Mouse (Mus musculus) kidney, adult 2 months (tissue): ENCODE measurements around the gene Wtap. TPM values are rescaled to one million over a fixed set of nuclear protein-coding genes. Genes with fewer than 3 reads are reported as not detected.
"Not testable (repeated sequence)": the region's sequence is repeated elsewhere in the genome, so short reads cannot be mapped to it uniquely, and the experiment has no call there.

Experiments used
- DNase-seq: peaks from one replicate; pipeline ENCODE4 v3.0.0; 2021
- H3K27ac ChIP-seq: fragments of 200-500 bp; 2 replicates; pipeline ENCODE4 v1.5.1; 2012; ENCODE audit warnings: low read depth, low read length, control low read depth, inconsistent platforms; ENCODE audit not compliant: insufficient read depth
- H3K27me3 ChIP-seq: fragments of 200-500 bp; replicated peaks from 2 replicates; pipeline ENCODE4 v1.6.1; 2012; ENCODE audit warnings: mild to moderate bottlenecking, moderate library complexity, low read length, inconsistent platforms; ENCODE audit not compliant: control insufficient read depth, insufficient read depth
- H3K36me3 ChIP-seq: fragments of 200-500 bp; 2 replicates; pipeline ENCODE4 v1.6.1; 2012; ENCODE audit warnings: mild to moderate bottlenecking, moderate library complexity, low read length, inconsistent platforms; ENCODE audit not compliant: control insufficient read depth, insufficient read depth
- H3K4me1 ChIP-seq: fragments of 200-500 bp; 2 replicates; pipeline ENCODE4 v1.6.1; 2011; ENCODE audit warnings: low read length; ENCODE audit not compliant: control insufficient read depth, insufficient read depth
- H3K4me3 ChIP-seq: fragments of 200-500 bp; 2 replicates; pipeline ENCODE4 v1.5.1; 2011; ENCODE audit warnings: mild to moderate bottlenecking, low read depth, low read length, control low read depth; ENCODE audit not compliant: insufficient read depth
- CTCF ChIP-seq: fragments of 200-500 bp; conservative IDR thresholded peaks from 2 replicates; pipeline ENCODE4 v1.5.1; 2011; ENCODE audit warnings: low read depth, mild to moderate bottlenecking, control low read depth, low read length, moderate library complexity, mixed read lengths; ENCODE audit not compliant: insufficient read depth, insufficient read length
- POLR2A ChIP-seq: fragments of 200-500 bp; IDR thresholded peaks from one replicate; pipeline ENCODE4 v1.6.1; 2011; ENCODE audit warnings: low read depth, low read length, control low read depth
- whole genome bisulfite sequencing: fragments of 180-500 bp; shearing (Covaris S2); methylation state at CpG from one replicate; pipeline ENCODE4 v1.1.7; 2018; 5-methylcytosine and 5-hydroxymethylcytosine counted together
- polyA plus RNA-seq: library from polyadenylated mRNA; depleted of rRNA; stranded (reverse); fragments of >200 nt; gene quantifications from 2 replicates; pipeline ENCODE4 v1.2.3, GENCODE M21; 2012

Wtap gene
- polyA plus RNA-seq, 1 experiment, result 23.9 TPM

- no peak for TF ChIP-seq POLR2A
- no peak for TF ChIP-seq CTCF
- Histone ChIP-seq H3K36me3 (peaks cover 15% of the 10 kb centered on the region), H3K4me1 (peaks cover 7% of the 10 kb centered on the region; the same call in 1 of the 2 replicates), H3K4me3 (no peak overlapping the region), H3K27me3 (no peaks in the 10 kb centered on the region; the same call in 1 of the 2 replicates), H3K27ac (no peak overlapping the region)
- 56% methylated on average over 2 of the region's 2 CpGs for WGBS
- DNase-seq, result no peak
Measured at GRCm38 (mm10) chr17:12983988-12984387, 10.0 kb downstream of the Wtap start.

DNA sequence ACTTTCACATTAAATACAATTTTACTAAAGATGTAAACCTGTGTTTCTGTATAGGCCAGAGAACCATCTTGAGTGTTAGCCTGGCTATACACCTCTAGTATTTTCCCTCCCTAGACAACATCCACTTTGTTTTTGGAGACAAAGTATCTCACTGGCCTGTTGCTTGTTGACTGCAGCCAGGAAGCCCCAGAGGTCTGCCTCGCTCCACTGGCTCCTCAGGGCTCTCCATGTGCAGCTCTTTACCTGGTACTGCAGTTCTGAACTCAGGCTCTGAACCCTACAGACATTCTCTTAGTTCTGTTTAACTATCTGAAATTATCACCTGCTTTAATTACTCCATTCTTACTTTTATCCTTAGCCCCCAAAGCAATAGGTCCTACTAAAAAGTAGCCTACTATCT, 15.4 kb downstream of the Wtap start:
- no peak overlapping the region; the same call in 1 of the 2 replicates for H3K27ac ChIP-seq
- H3K36me3 ChIP-seq, result peaks cover 17% of the 10 kb centered on the region
- WGBS, result 74% methylated on average over 1 of the region's 1 CpGs
- no peaks in the 10 kb centered on the region; the same call in 1 of the 2 replicates for H3K27me3 ChIP-seq
- TF ChIP-seq CTCF (no peak), POLR2A (no peak)
- no peak overlapping the region for H3K4me3 ChIP-seq
- H3K4me1 ChIP-seq, result peaks cover 9% of the 10 kb centered on the region; the same call in 1 of the 2 replicates
- DNase-seq, result peak; percentile 61

DNA sequence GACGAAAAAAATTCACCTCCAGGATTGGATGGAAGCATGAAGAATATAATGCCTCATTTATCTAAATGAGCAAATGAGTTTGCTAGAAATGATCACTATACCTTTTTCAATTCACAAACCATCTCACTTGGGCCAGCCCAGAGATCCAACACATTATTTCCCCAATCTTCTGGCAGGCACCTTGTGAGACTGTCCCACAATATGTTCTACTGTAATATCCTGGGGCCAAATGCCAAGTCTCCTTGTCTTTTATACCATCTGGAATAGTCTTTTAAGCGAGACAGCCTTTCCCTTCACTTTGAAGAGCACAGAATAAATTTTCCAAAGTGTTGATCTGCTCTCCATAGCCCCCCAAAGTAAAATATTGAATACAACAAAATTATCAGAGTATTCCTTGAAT, 20.1 kb downstream of the Wtap start:
- DNase-seq, result no peak
- H3K4me3 ChIP-seq, result no peak overlapping the region
- no peaks in the 10 kb centered on the region for H3K27me3 ChIP-seq
- H3K4me1 ChIP-seq, result peaks cover 4% of the 10 kb centered on the region; the same call in 1 of the 2 replicates
- no peak for TF ChIP-seq POLR2A
- TF ChIP-seq CTCF, result no peak
- H3K36me3 ChIP-seq, result peaks cover 12% of the 10 kb centered on the region
- H3K27ac ChIP-seq, result no peak overlapping the region
- WGBS, result 77% methylated on average over 2 of the region's 2 CpGs

- no peaks in the 10 kb centered on the region for H3K27me3 ChIP-seq
- DNase-seq, result no peak
- WGBS, result 82% methylated on average over 2 of the region's 2 CpGs
- H3K27ac ChIP-seq, result no peak overlapping the region
- H3K4me1 ChIP-seq, result no peaks in the 10 kb centered on the region; the same call in 1 of the 2 replicates
- TF ChIP-seq POLR2A, result no peak
- TF ChIP-seq CTCF, result no peak
- H3K36me3 ChIP-seq, result peaks cover 9% of the 10 kb centered on the region
- no peak overlapping the region for H3K4me3 ChIP-seq
Measured at GRCm38 (mm10) chr17:12967173-12967572, 26.8 kb downstream of the Wtap start.

DNA sequence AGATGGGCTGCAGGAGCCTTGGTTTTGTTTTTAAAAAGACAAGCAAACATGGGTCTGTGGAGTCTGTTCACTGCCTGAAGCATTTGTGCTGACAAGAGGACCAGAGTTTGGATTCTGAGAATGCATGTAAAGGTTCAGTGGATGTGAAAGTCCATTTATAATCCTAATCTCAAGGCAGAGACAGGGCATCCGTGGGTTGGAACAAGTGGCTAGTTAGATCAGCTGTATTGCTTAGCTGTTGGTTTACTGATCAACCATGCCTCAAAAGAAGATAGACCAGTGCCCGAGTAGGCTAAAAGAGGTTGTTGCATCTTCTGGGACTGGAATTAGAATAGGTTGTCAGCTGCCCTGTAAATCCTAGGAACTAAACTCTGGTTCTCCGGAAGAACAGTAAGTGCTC, 30.5 kb downstream of the Wtap start:
- no peak for TF ChIP-seq POLR2A
- TF ChIP-seq CTCF, result no peak
- H3K4me1 ChIP-seq, result peaks cover 6% of the 10 kb centered on the region; the same call in 1 of the 2 replicates
- peak; percentile 87 for DNase-seq
- WGBS, result 51% methylated on average over 3 of the region's 3 CpGs
- no peaks in the 10 kb centered on the region for H3K27me3 ChIP-seq
- no peak overlapping the region for H3K4me3 ChIP-seq
- peaks cover 2% of the 10 kb centered on the region; the same call in 1 of the 2 replicates for H3K36me3 ChIP-seq
- peak overlapping the region; percentile 87 for H3K27ac ChIP-seq

DNA sequence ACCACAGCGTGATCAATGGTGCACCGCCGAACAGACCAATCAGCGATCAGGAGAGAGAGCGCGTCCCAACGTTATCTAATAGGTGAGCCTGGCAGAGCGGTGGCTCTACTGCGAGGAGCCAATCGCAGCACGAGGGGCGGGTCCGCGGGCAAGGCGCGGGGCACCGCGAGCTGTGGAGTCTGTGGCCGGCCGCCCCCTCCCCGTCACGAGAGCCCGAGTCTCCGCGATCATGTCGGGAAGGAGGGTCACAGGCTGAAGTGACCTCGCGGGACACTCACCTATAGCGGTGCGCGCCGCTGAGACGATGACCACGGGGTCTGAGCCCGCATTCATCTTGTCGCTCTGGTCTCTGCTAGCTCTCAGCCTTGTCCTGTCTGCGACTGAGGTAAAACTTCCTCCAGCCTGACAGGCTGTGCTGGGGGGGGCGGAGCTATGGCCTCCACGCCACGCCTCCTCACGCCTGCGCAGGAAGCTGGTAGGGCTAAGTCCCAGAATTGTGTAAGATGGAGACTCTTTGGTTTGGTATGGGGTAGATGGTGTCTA, 33.6 kb downstream of the Wtap start, which contains the start of gene Acat2:
TSS of gene Acat2 (minus strand) at position 417 of the 543 bp plus-strand sequence.
- TF ChIP-seq CTCF (no peak), POLR2A (peak; percentile 94)
- DNase-seq, result peak; percentile 96
- Histone ChIP-seq H3K36me3 (no peaks in the 10 kb centered on the region), H3K27me3 (no peaks in the 10 kb centered on the region), H3K4me1 (peaks cover 6% of the 10 kb centered on the region; the same call in 1 of the 2 replicates), H3K4me3 (peak within 1 kb of the TSS; percentile 83), H3K27ac (peak within 1 kb of the TSS; percentile 78)
- under 1% methylated on average over 42 of the region's 42 CpGs for WGBS

DNA sequence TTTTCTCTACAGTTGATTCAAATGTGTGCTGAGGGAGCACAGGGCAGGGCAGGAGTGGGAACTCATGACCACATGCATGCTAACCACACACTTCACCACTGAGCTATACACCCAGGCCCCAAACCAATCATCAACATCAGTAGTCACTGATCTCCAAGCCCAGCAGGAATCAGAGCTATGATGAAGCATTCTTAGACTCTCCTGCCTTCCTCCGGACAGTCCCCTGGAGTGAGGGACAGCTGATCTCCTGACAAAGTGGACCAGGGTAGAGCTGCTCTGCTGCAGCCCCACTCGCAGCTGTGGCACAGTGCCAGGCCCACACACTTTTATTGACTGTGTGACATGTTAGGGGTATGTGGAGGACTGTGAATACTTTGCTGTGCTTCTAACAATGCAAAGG, 34.6 kb downstream of the Wtap start:
- H3K36me3 ChIP-seq, DNase-seq, H3K4me1 ChIP-seq, H3K4me3 ChIP-seq, H3K27me3 ChIP-seq, H3K27ac ChIP-seq: not testable (repeated sequence)
- WGBS, result 31% methylated on average over 1 of the region's 2 CpGs
